Mouse (Mus musculus) thymus, postnatal 4 days (tissue): ENCODE measurements around the gene Neurl3.

ENCODE experiments used
- DNase-seq: peaks from one replicate; pipeline ENCODE4 v3.0.0; 2021

The Neurl3 gene

GRCm38 (mm10) chr1:36255871-36256640, 18.4 kb downstream of the Neurl3 start:
- DNase-seq: no peak

GRCm38 (mm10) chr1:36254635-36255360, 19.7 kb downstream of the Neurl3 start:
- DNase-seq: peak; percentile 59

GRCm38 (mm10) chr1:36252791-36253190, 21.7 kb downstream of the Neurl3 start:
- DNase-seq: peak; percentile 75

- peak; percentile 60 for DNase-seq
These were observed 23.1 kb downstream of the Neurl3 start for GRCm38 (mm10) chr1:36251426-36251825.

- no peak for DNase-seq
These were observed 27.8 kb downstream of the Neurl3 start for GRCm38 (mm10) chr1:36246688-36247087.

GRCm38 (mm10) chr1:36244828-36245215, 29.7 kb downstream of the Neurl3 start:
- DNase-seq: no peak

- DNase-seq: peak; percentile 91
These were observed 30.2 kb downstream of the Neurl3 start, which contains the start of gene Uggt1 for GRCm38 (mm10) chr1:36244058-36244827. TSS of gene Uggt1 (minus strand) at chr1:36244720.

GRCm38 (mm10) chr1:36243447-36244057, 30.9 kb downstream of the Neurl3 start:
- no peak for DNase-seq

GRCm38 (mm10) chr1:36241903-36242429, 32.5 kb downstream of the Neurl3 start:
- no peak for DNase-seq

GRCm38 (mm10) chr1:36240176-36240575, 34.3 kb downstream of the Neurl3 start:
- no peak for DNase-seq

- no peak for DNase-seq
These were observed 35.1 kb downstream of the Neurl3 start for GRCm38 (mm10) chr1:36239396-36239795.

- no peak for DNase-seq
These were observed 38.6 kb downstream of the Neurl3 start for GRCm38 (mm10) chr1:36235855-36236254.

GRCm38 (mm10) chr1:36235057-36235639, 39.3 kb downstream of the Neurl3 start:
- DNase-seq: no peak

GRCm38 (mm10) chr1:36233218-36233617, 41.3 kb downstream of the Neurl3 start:
- no peak for DNase-seq

GRCm38 (mm10) chr1:36230919-36231705, 43.4 kb downstream of the Neurl3 start:
- DNase-seq: no peak

GRCm38 (mm10) chr1:36228461-36228860, 46.0 kb downstream of the Neurl3 start:
- DNase-seq: no peak

- no peak for DNase-seq
These were observed 49.8 kb downstream of the Neurl3 start for GRCm38 (mm10) chr1:36224648-36225047.
